Mouse (Mus musculus): Measurements from ENCODE around the gene Fshr. TPM values are rescaled to one million over a fixed set of nuclear protein-coding genes. Genes with fewer than 3 reads are reported as not detected.
"Not testable (repeated sequence)": the region's sequence is repeated elsewhere in the genome, so short reads cannot be mapped to it uniquely, and the experiment has no call there.

Gene Fshr
- total RNA-seq (2021), result not detected

DNA sequence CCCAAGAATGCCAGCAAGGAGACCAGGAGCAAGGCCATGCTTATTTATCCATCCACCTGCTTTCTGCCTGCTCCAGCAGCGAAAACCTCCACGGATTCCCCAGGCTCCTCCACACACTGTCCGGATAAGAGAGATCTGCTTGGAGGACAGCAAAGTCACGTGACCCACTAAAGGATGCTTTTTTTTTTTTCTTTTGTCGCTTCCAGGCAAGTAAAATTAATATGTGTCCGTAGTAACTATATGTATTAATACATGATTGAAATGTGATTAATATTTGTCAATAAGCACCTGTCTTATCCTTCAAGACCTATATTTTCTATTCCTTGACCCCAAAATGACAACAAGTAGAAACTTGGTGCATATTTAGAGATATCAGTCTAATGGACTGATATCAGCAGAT, at the start of gene Fshr:
Gene Fshr, minus strand, starts transcription at position 101 of the 400 bp plus-strand sequence.
- intact Hi-C loops (cut with DNase I), result no loop called here

DNA sequence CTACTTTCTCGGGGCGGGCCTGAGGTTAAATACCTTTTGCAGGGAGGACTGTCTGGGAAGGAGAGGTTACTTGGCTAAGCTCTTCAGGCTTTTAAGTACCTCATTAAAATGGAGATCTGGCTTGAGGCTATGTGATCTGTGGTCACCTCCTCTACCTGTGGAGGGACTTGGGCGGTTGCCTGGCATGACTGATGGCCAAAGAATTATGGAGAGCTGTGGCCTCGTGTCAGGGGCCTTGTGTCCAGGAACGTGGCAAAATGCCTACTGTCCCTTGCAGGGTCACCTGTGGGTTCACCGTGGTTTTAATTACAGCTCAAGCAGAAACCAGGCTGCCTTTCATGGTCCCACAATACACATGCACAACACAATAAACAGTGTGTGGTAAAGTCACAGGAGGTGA, 1.7 kb upstream of the Fshr start:
- intact Hi-C loops (cut with DNase I), result no loop called here

More for the DNA sequence above, at the start of gene Fshr:
- no peak for DNase-seq (ENCODE audit: extremely low spot score in 1 of 2, low spot score in 2 of 2)

DNA sequence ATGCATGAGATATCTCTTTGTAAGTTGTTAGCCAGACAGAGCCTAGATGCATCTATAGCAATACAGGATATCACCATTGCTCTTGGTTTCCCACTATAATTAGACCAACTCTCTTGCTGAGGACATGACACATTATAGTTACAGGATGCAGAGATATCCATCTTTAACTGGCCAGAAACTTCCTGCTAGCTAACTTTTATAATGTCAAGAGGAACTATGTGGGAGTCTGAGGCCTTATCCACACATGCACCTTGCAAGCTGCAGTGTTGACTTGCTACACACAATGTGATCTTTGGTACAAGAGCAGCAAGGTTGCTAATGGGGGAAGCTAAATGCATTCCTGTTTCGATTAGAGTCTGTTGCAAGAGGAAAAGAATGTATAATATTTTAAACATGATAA, 26.9 kb downstream of the Fshr start:
- intact Hi-C loops (cut with DNase I), result no loop called here
- no peak for DNase-seq (ENCODE audit: extremely low spot score in 1 of 2, low spot score in 2 of 2)

More for the DNA sequence above, 1.7 kb upstream of the Fshr start:
- DNase-seq (ENCODE audit: extremely low spot score in 1 of 2, low spot score in 2 of 2), result no peak

- no peak for DNase-seq (ENCODE audit: extremely low spot score in 1 of 2, low spot score in 2 of 2)
- intact Hi-C loops (cut with DNase I), result no loop called here
These were observed 35.7 kb downstream of the Fshr start for GRCm38 (mm10) chr17:89164773-89165172.

- no peak for DNase-seq (ENCODE audit: extremely low spot score in 1 of 2, low spot score in 2 of 2)
- intact Hi-C loops (cut with DNase I), result no loop called here
These were observed 38.0 kb downstream of the Fshr start for GRCm38 (mm10) chr17:89162475-89162874.

GRCm38 (mm10) chr17:89159343-89159742, 41.1 kb downstream of the Fshr start:
- intact Hi-C loops (cut with DNase I); DNase-seq (ENCODE audit: extremely low spot score in 1 of 2, low spot score in 2 of 2): not testable (repeated sequence)

DNA sequence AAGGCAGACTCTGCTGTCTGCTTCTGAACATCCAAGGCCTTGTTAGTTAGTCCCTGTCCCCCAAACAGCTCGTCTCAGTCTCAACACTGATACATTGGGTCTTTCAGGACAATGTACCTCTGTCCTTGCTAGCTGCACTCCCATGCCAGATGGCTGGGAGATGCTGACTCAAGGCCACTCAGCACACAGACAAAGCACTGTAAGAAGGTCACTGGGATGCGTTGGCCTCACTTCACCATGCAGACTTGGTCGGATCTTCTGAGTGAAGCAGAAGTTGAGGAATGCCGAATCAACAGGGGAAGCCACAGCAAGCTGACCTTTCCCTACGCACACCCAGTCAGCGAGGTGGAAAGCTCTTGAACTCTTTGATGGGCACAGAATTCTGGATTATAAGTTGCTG, 55.7 kb downstream of the Fshr start:
- intact Hi-C loops (cut with DNase I), result no loop called here

GRCm38 (mm10) chr17:89120023-89120422, 80.5 kb downstream of the Fshr start:
- intact Hi-C loops (cut with DNase I), result no loop called here
- DNase-seq (ENCODE audit: extremely low spot score in 1 of 2, low spot score in 2 of 2), result no peak

More for the DNA sequence above, 55.7 kb downstream of the Fshr start:
- DNase-seq (ENCODE audit: extremely low spot score in 1 of 2, low spot score in 2 of 2), result no peak

DNA sequence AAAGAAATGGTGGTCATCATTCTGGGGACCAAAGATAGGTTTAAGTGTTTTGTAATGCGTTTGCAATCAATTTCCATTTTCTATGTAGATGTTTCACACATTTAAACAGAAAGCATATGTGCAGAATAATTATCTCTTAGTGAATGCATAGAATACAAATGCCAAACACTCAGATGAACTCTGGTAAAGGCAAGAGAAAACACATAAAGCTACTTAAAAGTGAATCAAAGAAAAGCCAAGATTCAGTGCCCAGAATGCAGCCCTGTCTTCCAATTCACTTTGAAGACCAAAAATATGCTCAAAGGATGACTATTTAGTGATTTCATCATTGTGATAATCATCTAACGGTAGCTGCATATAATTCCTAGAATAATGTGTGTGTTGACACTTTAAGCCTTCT, 81.2 kb downstream of the Fshr start:
- intact Hi-C loops (cut with DNase I), result no loop called here
- no peak for DNase-seq (ENCODE audit: extremely low spot score in 1 of 2, low spot score in 2 of 2)

DNA sequence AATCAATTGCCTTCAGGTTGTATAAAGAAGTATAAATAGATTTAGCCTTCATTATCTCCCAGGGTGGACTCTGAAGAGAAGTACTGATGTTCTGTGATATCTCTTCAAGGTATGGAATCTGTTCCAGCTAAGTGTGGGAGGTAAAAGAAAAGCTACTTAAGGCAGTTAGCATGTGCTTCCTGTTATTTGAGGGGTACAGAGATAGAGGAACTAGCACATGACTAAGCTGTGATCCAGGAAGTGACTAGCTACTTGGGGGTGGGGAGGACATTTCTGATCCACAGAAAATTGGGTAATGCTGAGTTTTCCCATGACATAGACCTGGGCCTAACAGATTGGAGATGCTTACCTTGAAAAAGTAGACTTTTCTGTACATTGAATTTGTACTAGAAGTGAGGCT, 86.5 kb downstream of the Fshr start:
- intact Hi-C loops (cut with DNase I), result no loop called here
- no peak for DNase-seq (ENCODE audit: extremely low spot score in 1 of 2, low spot score in 2 of 2)

DNA sequence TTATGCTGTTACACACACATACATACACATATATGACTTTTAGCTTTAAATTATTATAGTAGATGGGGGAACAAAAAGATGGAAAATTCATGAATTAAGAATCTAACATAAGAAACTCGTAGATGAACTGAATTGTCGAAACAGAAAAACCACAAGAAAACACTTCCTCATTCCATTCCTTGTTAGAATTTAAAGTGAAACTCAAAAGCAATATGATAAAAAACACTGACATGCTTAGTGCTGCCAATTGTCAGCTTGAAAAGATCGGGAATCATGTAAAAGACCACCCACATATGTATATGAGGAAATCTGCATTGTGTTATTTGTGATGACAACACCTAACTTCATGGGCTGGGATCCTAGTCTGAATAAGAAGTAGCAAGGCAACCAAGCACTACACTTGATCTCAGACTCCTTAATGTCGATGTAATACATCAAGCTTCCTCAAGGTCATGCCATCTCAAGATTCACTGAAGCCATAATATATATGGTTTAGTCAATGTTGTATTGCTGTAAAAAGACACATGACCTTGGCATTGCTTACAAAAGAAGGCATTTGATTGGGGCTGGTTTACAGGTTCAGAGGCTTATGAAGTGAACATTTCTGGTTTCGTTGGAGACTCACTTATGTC, 99.6 kb downstream of the Fshr start:
- no peak for DNase-seq (ENCODE audit: extremely low spot score in 1 of 2, low spot score in 2 of 2)
- intact Hi-C loops (cut with DNase I), result no loop called here

DNA sequence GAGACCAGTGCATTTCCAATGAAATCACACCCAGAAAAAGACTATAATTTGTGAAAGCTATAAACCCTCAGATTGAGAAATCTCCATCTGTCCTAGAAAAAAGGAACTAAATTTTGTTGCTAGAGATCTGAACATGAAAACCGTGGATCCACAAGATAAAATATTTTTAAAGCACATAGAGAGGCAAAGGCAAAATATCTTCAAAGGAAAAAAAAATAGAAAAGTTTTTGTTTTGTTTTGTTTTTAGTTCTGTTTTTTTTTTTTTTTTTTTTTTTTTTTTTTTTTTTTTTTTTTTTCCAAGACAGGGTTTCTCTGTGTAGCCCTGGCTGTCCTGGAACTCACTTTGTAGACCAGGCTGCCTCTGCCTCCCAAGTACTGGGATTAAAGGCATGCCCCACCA, 100.7 kb downstream of the Fshr start:
- DNase-seq (ENCODE audit: extremely low spot score in 1 of 2, low spot score in 2 of 2); intact Hi-C loops (cut with DNase I): not testable (repeated sequence)

- intact Hi-C loops (cut with DNase I), result no loop called here
- peak in 1 of 2 experiments; percentile 27 for DNase-seq (ENCODE audit: extremely low spot score in 1 of 2, low spot score in 2 of 2)
These were observed 110.6 kb downstream of the Fshr start for GRCm38 (mm10) chr17:89089692-89090475.

GRCm38 (mm10) chr17:89082897-89083296, 117.6 kb downstream of the Fshr start:
- intact Hi-C loops (cut with DNase I), result no loop called here
- DNase-seq (ENCODE audit: extremely low spot score in 1 of 2, low spot score in 2 of 2), result no peak

GRCm38 (mm10) chr17:89079706-89080105, 120.8 kb downstream of the Fshr start:
- no peak for DNase-seq (ENCODE audit: extremely low spot score in 1 of 2, low spot score in 2 of 2)
- intact Hi-C loops (cut with DNase I), result no loop called here

GRCm38 (mm10) chr17:89064327-89065095, 136.0 kb downstream of the Fshr start:
- no peak for DNase-seq (ENCODE audit: extremely low spot score in 1 of 2, low spot score in 2 of 2)
- intact Hi-C loops (cut with DNase I), result no loop called here

DNA sequence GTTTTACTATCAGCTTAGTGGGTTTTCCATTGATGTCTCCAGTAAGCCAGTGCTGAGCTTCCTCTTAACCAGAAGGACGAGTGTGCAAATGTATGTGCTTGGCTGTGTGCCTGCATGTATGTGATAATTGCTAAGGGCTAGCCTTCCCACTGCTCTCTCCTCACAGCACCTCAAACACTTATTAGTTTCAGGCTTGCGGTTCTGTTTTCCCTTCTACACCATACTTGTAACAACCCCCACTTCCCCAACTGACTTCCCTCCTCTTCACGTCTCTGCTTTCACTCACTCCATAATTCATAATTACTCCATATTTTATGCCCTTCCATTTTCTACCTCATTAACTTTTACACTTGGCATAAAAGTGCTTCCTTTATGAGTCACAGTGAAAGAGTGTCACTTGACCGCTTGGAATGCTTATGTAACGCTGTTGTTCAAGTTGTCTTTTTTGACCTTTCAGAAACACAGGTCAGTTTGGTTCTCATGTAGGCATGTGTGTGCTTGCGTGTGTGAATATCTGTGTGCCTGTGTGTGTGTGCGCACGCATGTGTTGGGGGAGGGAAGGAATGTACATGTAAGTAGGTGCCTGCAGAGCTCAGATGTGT, 138.0 kb downstream of the Fshr start:
- intact Hi-C loops (cut with DNase I), result no loop called here
- no peak for DNase-seq (ENCODE audit: extremely low spot score in 1 of 2, low spot score in 2 of 2)

DNA sequence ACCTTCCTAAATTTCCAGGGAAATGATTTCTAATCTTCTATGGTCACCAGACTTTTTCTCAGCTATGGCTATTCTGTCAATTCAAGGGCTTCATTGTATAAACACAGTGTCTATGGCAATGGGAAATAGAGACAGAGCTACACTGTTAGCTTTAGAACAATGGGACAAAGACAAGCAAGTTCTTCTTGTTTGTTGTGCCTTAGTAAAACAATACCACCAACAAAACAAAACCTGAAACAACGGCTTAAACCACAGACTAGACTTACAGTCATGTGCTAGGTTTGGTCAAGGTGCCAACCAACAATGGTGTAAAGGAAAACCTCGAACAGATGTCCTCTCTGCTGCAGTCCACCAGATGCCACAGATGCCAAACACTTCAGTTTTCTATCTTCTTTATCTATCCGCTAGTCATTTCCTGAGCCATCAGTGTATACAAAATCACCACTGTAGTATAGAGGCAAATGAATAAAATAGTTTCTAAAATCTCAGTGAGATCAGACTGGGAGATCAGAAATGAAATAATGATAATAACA, 149.4 kb downstream of the Fshr start:
- intact Hi-C loops (cut with DNase I), result no loop called here
- no peak for DNase-seq (ENCODE audit: extremely low spot score in 1 of 2, low spot score in 2 of 2)

- no peak for DNase-seq (ENCODE audit: extremely low spot score in 1 of 2, low spot score in 2 of 2)
- intact Hi-C loops (cut with DNase I), result no loop called here
These were observed 151.4 kb downstream of the Fshr start for GRCm38 (mm10) chr17:89049071-89049470.

Data from left cerebral cortex, postnatal 10 days (tissue).